In the genomic region with DNA sequence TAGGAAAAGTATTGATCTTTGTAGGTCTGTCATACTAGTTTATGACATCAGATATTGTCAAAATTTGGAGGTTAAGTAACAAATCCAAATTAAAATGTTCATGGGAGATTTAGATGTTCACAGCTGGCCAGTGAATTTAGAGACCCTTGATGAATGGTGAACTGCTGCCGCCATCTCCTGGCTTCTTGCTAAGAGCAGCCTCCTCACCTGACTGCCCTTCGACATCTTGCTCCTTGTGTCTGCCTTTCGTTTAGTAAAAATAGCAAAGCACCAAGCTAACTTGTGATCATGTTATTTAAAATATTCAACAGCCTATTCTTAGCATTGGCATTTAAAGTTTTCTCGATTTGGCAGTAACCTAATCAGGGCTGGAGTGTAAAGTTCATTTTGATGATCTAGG, we compare ENCODE assay signal across 16 mouse cellular contexts. TPM values are rescaled to one million over a fixed set of nuclear protein-coding genes. Genes with fewer than 3 reads are reported as not detected.
"Had no signal": no experiment of that assay in that cellular context is flagged by ENCODE, and none has a peak within 500 bp of the region (broad histone marks: within the 10 kb centered on the region; RNA-seq: fewer than 3 reads in every experiment).

No protein-coding gene starts in this region.

- ATAC-seq: liver, embryonic 12.5 days; midbrain, embryonic 15.5 days had no signal

- DNase-seq: kidney, adult 9 months; kidney, postnatal 10 days; lung, embryonic 14.5 days; lung, postnatal 10 days; lung, postnatal 4 days; right cerebral cortex, adult 18-20 months; right cerebral cortex, postnatal 25 days; thymus, adult 18-20 months; thymus, postnatal 14 days had no signal

RNA-seq across cellular contexts. Expression of a gene that starts 52.6 kb away (rescaled TPM):
- total RNA-seq: layer of hippocampus, adult 8-10 months; layer of hippocampus, postnatal 14 days; left cerebral cortex, adult 2 months; left cerebral cortex, postnatal 14 days; megakaryocyte, adult 5-6 weeks had no signal
